Mouse (Mus musculus): Measurements from ENCODE around the gene Rsl24d1. TPM values are rescaled to one million over a fixed set of nuclear protein-coding genes. Genes with fewer than 3 reads are reported as not detected.

Rsl24d1 gene
- polyA plus RNA-seq, 1 experiment from 2014 or later = 145 TPM

- Histone ChIP-seq H3K36me3 (ENCODE audit: control insufficient read depth, insufficient read depth, low read length) (no peaks in the 10 kb centered on the region), H3K4me1 (ENCODE audit: control insufficient read depth, insufficient read depth, low read length) (no peaks in the 10 kb centered on the region), H3K27ac (ENCODE audit: low read depth, low read length) (no peak overlapping the region), H3K9me3 (ENCODE audit: control insufficient read depth, low read length) (no peaks in the 10 kb centered on the region), H3K4me3 (ENCODE audit: low read depth, low read length) (no peak overlapping the region), H3K27me3 (ENCODE audit: control insufficient read depth, insufficient read depth, low read length) (no peaks in the 10 kb centered on the region), H3K9ac (ENCODE audit: low read length) (no peak overlapping the region), H3K4me2 (ENCODE audit: low read depth) (no peak overlapping the region)
- DNase-seq (ENCODE audit: low spot score) (no peak), ATAC-seq (ENCODE audit: insufficient read depth, low FRiP score, low TSS enrichment) (no peak)
- 2% methylated on average over 1 of the region's 1 CpGs for WGBS
These were observed 21.5 kb upstream of the Rsl24d1 start for GRCm38 (mm10) chr9:73091747-73092146.

DNA sequence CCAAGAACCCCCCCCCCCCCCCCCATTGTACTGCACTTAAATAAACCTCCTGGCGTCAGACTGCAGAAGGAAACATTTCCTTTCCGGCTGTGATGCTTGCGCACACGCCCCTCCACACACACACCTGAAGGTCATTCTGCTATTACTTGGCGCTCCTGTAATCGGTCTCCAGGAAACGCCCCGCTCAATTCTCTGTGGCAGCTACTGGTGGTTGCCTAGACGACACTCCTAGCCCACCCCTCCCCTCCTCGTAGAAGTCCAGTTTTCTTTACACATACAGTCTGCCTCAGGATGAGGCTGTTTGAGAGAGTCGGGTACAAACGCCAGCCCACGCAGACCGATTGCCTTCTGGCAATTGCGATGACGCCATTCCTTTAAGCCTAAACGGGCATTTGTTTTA is 18.6 kb upstream of the Rsl24d1 start:
- Histone ChIP-seq H3K4me2 (ENCODE audit: low read depth) (no peak overlapping the region), H3K27ac (ENCODE audit: low read depth, low read length) (no peak overlapping the region), H3K4me1 (ENCODE audit: control insufficient read depth, insufficient read depth, low read length) (no peaks in the 10 kb centered on the region), H3K4me3 (ENCODE audit: low read depth, low read length) (no peak overlapping the region), H3K36me3 (ENCODE audit: control insufficient read depth, insufficient read depth, low read length) (no peaks in the 10 kb centered on the region), H3K9me3 (ENCODE audit: control insufficient read depth, low read length) (no peaks in the 10 kb centered on the region), H3K9ac (ENCODE audit: low read length) (no peak overlapping the region), H3K27me3 (ENCODE audit: control insufficient read depth, insufficient read depth, low read length) (no peaks in the 10 kb centered on the region)
- WGBS = 46% methylated on average over 17 of the region's 17 CpGs
- DNase-seq (ENCODE audit: low spot score) = peak; percentile 25
- ATAC-seq (ENCODE audit: insufficient read depth, low FRiP score, low TSS enrichment) = peak; percentile 41; the same call in 1 of the 2 replicates

DNA sequence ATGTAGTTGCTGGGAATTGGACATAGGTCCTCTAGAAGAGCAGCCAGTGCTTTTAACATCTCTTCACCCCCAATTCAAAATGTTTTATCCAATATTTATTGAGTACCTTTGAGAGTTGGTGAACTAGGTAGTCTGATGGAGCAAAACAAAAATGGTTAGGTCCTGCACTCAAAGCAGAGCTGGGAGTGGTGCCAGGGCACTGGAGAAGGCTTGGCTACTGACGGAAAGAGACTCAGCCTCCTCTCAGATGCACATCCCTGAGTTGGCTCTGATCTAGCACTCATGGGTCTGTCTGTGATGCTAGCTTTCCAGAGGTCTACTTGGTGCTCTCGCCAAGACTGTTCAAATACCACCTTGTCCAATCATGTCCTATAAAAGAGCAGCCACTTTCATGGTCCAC is 15.3 kb upstream of the Rsl24d1 start:
- ATAC-seq (ENCODE audit: insufficient read depth, low FRiP score, low TSS enrichment) (no peak), DNase-seq (ENCODE audit: low spot score) (no peak)
- Histone ChIP-seq H3K9me3 (ENCODE audit: control insufficient read depth, low read length) (no peaks in the 10 kb centered on the region), H3K9ac (ENCODE audit: low read length) (no peak overlapping the region), H3K36me3 (ENCODE audit: control insufficient read depth, insufficient read depth, low read length) (no peaks in the 10 kb centered on the region), H3K4me2 (ENCODE audit: low read depth) (no peak overlapping the region), H3K27me3 (ENCODE audit: control insufficient read depth, insufficient read depth, low read length) (no peaks in the 10 kb centered on the region; the same call in 1 of the 2 replicates), H3K4me1 (ENCODE audit: control insufficient read depth, insufficient read depth, low read length) (no peaks in the 10 kb centered on the region), H3K4me3 (ENCODE audit: low read depth, low read length) (no peak overlapping the region), H3K27ac (ENCODE audit: low read depth, low read length) (no peak overlapping the region)
- WGBS = 84% methylated on average over 2 of the region's 2 CpGs

GRCm38 (mm10) chr9:73101536-73101935 is 11.7 kb upstream of the Rsl24d1 start, which contains the start of gene Khdc3:
Gene Khdc3, plus strand, starts transcription at chr9:73101836.
- DNase-seq (ENCODE audit: low spot score) (no peak), ATAC-seq (ENCODE audit: insufficient read depth, low FRiP score, low TSS enrichment) (no peak)
- no peaks in the 10 kb centered on the region for H3K36me3 ChIP-seq (ENCODE audit: control insufficient read depth, insufficient read depth, low read length)
- H3K27me3 ChIP-seq (ENCODE audit: control insufficient read depth, insufficient read depth, low read length) = peaks cover 4% of the 10 kb centered on the region; the same call in 1 of the 2 replicates
- no peak within 1 kb of the TSS for H3K9ac ChIP-seq (ENCODE audit: low read length)
- H3K4me3 ChIP-seq (ENCODE audit: low read depth, low read length) = no peak within 1 kb of the TSS
- no peaks in the 10 kb centered on the region for H3K9me3 ChIP-seq (ENCODE audit: control insufficient read depth, low read length)
- no peaks in the 10 kb centered on the region for H3K4me1 ChIP-seq (ENCODE audit: control insufficient read depth, insufficient read depth, low read length)
- H3K27ac ChIP-seq (ENCODE audit: low read depth, low read length) = no peak within 1 kb of the TSS
- no peak within 1 kb of the TSS for H3K4me2 ChIP-seq (ENCODE audit: low read depth)
- 88% methylated on average over 5 of the region's 5 CpGs for WGBS

- peak within 1 kb of the TSS; percentile 42 for H3K4me3 ChIP-seq (ENCODE audit: low read depth, low read length)
- no peaks in the 10 kb centered on the region for H3K9me3 ChIP-seq (ENCODE audit: control insufficient read depth, low read length)
- peak within 1 kb of the TSS; percentile 56 for H3K9ac ChIP-seq (ENCODE audit: low read length)
- no peak within 1 kb of the TSS for H3K27ac ChIP-seq (ENCODE audit: low read depth, low read length)
- peak within 1 kb of the TSS; percentile 77 for H3K4me2 ChIP-seq (ENCODE audit: low read depth)
- no peaks in the 10 kb centered on the region for H3K4me1 ChIP-seq (ENCODE audit: control insufficient read depth, insufficient read depth, low read length)
- peaks cover 4% of the 10 kb centered on the region; the same call in 1 of the 2 replicates for H3K27me3 ChIP-seq (ENCODE audit: control insufficient read depth, insufficient read depth, low read length)
- ATAC-seq (ENCODE audit: insufficient read depth, low FRiP score, low TSS enrichment) (no peak), DNase-seq (ENCODE audit: low spot score) (no peak)
- WGBS = 90% methylated on average over 4 of the region's 4 CpGs
- no peaks in the 10 kb centered on the region for H3K36me3 ChIP-seq (ENCODE audit: control insufficient read depth, insufficient read depth, low read length)
These were observed 11.0 kb upstream of the Rsl24d1 start, which contains the start of gene Gm20509 for GRCm38 (mm10) chr9:73102181-73102580. Gene Gm20509, plus strand, starts transcription at chr9:73102470.

DNA sequence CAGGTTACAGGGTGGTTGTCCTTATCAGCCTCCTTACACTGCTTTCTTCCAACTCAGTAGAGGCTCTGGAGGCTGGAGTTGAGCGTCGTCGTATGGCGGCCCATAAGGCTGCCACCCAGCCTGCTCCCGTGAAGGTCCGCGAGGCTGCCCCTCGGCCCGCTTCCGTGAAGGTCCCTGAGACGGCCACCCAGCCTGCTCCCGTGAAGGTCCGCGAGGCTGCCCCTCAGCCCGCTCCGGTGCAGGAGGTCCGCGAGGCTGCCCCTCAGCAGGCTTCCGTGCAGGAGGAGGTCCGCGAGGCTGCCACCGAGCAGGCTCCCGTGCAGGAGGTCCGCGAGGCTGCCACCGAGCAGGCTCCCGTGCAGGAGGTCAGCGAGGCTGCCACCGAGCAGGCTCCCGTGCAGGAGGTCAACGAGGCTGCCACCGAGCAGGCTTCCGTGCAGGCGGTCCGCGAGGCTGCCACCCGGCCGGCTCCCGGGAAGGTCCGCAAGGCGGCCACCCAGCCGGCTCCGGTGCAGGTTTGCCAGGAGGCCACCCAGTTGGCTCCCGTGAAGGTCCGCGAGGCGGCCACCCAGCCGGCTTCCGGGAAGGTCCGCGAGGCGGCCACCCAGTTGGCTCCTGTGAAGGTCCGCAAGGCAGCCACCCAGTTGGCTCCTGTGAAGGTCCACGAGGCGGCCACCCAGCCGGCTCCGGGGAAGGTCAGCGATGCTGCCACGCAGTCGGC is 9.9 kb upstream of the Rsl24d1 start:
- H3K36me3 ChIP-seq (ENCODE audit: control insufficient read depth, insufficient read depth, low read length) = no peaks in the 10 kb centered on the region
- DNase-seq (ENCODE audit: low spot score) (peak; percentile 51), ATAC-seq (ENCODE audit: insufficient read depth, low FRiP score, low TSS enrichment) (peak; percentile 55; the same call in 1 of the 2 replicates)
- 8% methylated on average over 58 of the region's 60 CpGs for WGBS
- peak overlapping the region; percentile 77 for H3K4me2 ChIP-seq (ENCODE audit: low read depth)
- H3K4me1 ChIP-seq (ENCODE audit: control insufficient read depth, insufficient read depth, low read length) = no peaks in the 10 kb centered on the region
- H3K9ac ChIP-seq (ENCODE audit: low read length) = peak overlapping the region; percentile 56
- no peaks in the 10 kb centered on the region for H3K9me3 ChIP-seq (ENCODE audit: control insufficient read depth, low read length)
- peak overlapping the region; percentile 42 for H3K4me3 ChIP-seq (ENCODE audit: low read depth, low read length)
- H3K27ac ChIP-seq (ENCODE audit: low read depth, low read length) = no peak overlapping the region
- H3K27me3 ChIP-seq (ENCODE audit: control insufficient read depth, insufficient read depth, low read length) = peaks cover 4% of the 10 kb centered on the region; the same call in 1 of the 2 replicates

DNA sequence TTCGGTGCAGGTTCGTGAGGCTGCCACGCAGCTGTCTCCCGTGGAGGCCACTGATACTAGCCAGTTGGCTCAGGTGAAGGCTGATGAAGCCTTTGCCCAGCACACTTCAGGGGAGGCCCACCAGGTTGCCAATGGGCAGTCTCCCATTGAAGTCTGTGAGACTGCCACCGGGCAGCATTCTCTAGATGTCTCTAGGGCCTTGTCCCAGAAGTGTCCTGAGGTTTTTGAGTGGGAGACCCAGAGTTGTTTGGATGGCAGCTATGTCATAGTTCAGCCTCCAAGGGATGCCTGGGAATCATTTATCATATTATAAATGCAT is 9.4 kb upstream of the Rsl24d1 start:
- peak overlapping the region; percentile 77 for H3K4me2 ChIP-seq (ENCODE audit: low read depth)
- DNase-seq (ENCODE audit: low spot score) (no peak), ATAC-seq (ENCODE audit: insufficient read depth, low FRiP score, low TSS enrichment) (peak; percentile 13; the same call in 1 of the 2 replicates)
- 40% methylated on average over 5 of the region's 5 CpGs for WGBS
- peaks cover 4% of the 10 kb centered on the region; the same call in 1 of the 2 replicates for H3K27me3 ChIP-seq (ENCODE audit: control insufficient read depth, insufficient read depth, low read length)
- H3K4me3 ChIP-seq (ENCODE audit: low read depth, low read length) = peak overlapping the region; percentile 42; the same call in 1 of the 2 replicates
- peak overlapping the region; percentile 56 for H3K9ac ChIP-seq (ENCODE audit: low read length)
- no peaks in the 10 kb centered on the region for H3K9me3 ChIP-seq (ENCODE audit: control insufficient read depth, low read length)
- no peaks in the 10 kb centered on the region for H3K4me1 ChIP-seq (ENCODE audit: control insufficient read depth, insufficient read depth, low read length)
- H3K27ac ChIP-seq (ENCODE audit: low read depth, low read length) = no peak overlapping the region
- H3K36me3 ChIP-seq (ENCODE audit: control insufficient read depth, insufficient read depth, low read length) = no peaks in the 10 kb centered on the region

DNA sequence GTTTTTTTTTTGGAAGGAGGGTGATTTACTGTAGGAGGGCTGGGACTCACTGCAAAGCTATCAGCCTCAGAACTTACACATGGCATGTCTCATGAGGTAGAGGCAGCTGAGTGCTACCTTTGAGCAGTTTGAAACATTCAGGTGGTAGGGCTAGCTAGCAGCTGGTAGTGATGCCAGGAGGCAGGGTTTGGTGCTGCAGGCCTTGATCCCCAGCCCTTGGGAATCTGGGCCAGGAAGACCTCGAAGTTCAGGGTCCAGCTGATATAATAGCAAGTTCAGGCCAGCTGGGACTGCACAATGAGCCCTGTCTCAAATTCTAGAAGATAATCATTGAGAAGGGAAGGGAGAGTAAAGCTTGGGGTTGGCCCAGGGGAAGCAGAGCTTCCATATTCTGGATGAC is 8.1 kb upstream of the Rsl24d1 start:
- ATAC-seq (ENCODE audit: insufficient read depth, low FRiP score, low TSS enrichment) (no peak), DNase-seq (ENCODE audit: low spot score) (no peak)
- Histone ChIP-seq H3K9ac (ENCODE audit: low read length) (no peak overlapping the region), H3K36me3 (ENCODE audit: control insufficient read depth, insufficient read depth, low read length) (no peaks in the 10 kb centered on the region), H3K4me3 (ENCODE audit: low read depth, low read length) (no peak overlapping the region), H3K9me3 (ENCODE audit: control insufficient read depth, low read length) (no peaks in the 10 kb centered on the region), H3K4me1 (ENCODE audit: control insufficient read depth, insufficient read depth, low read length) (no peaks in the 10 kb centered on the region), H3K27ac (ENCODE audit: low read depth, low read length) (no peak overlapping the region), H3K27me3 (ENCODE audit: control insufficient read depth, insufficient read depth, low read length) (peaks cover 4% of the 10 kb centered on the region; the same call in 1 of the 2 replicates), H3K4me2 (ENCODE audit: low read depth) (no peak overlapping the region)
- WGBS = 62% methylated on average over 1 of the region's 1 CpGs

DNA sequence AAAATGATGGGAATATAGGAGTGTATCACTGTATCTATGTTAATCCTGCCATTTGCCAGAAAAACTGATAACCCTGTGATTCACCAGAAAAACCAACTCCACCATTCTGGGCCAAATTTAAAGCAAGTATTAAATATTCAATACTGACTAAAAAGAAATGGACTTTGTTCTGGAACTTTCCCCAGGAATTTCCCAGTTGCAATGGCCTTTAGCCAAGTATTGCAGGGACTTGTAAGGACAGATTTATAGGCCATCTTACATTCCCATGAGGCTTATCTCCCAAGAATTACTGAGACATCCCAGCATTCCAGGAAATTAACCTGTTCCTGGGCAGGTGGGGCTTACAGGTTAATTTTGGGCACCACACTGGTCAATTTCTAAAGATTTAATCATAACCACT is 7.5 kb upstream of the Rsl24d1 start:
- Histone ChIP-seq H3K4me3 (ENCODE audit: low read depth, low read length) (no peak overlapping the region), H3K4me2 (ENCODE audit: low read depth) (no peak overlapping the region), H3K36me3 (ENCODE audit: control insufficient read depth, insufficient read depth, low read length) (no peaks in the 10 kb centered on the region), H3K9me3 (ENCODE audit: control insufficient read depth, low read length) (no peaks in the 10 kb centered on the region), H3K4me1 (ENCODE audit: control insufficient read depth, insufficient read depth, low read length) (no peaks in the 10 kb centered on the region), H3K27me3 (ENCODE audit: control insufficient read depth, insufficient read depth, low read length) (peaks cover 4% of the 10 kb centered on the region; the same call in 1 of the 2 replicates), H3K9ac (ENCODE audit: low read length) (no peak overlapping the region), H3K27ac (ENCODE audit: low read depth, low read length) (no peak overlapping the region)
- no peak for ATAC-seq (ENCODE audit: insufficient read depth, low FRiP score, low TSS enrichment)
- no peak for DNase-seq (ENCODE audit: low spot score)

Measured in neural tube, embryonic 11.5 days (tissue).